8 mouse cellular contexts compared by ENCODE assay signal in genomic region chr6:30674714-30675280, GRCm38 (mm10). TPM values are rescaled to one million over a fixed set of nuclear protein-coding genes. Genes with fewer than 3 reads are reported as not detected.
DNase-seq lines count a peak whose midpoint lies in the region; ATAC-seq and TF ChIP-seq lines count a peak whose summit lies in the region.

No protein-coding gene starts in this region.

- TF ChIP-seq POLR2A in limb, embryonic 14.5 days (IDR thresholded peaks at IDR 0.05; ENCODE audit: borderline replicate concordance, extremely low read depth, insufficient read depth, insufficient read length): no peak

- no peaks in the 10 kb centered on the region for H3K27me3 ChIP-seq in heart, embryonic 11.5 days (ENCODE audit: control insufficient read depth, insufficient read depth, low read length)
- H3K27me3 ChIP-seq in limb, embryonic 14.5 days (ENCODE audit: control insufficient read depth, insufficient read depth, low read length): no peaks in the 10 kb centered on the region

- ATAC-seq in heart, embryonic 11.5 days (replicated peaks; ENCODE audit: insufficient number of reproducible peaks, low FRiP score, low TSS enrichment): no peak
- peak; percentile 64 for ATAC-seq in limb, embryonic 14.5 days (ENCODE audit: low FRiP score, low read depth)

- no peaks in the 10 kb centered on the region for H3K36me3 ChIP-seq in heart, embryonic 11.5 days (ENCODE audit: control insufficient read depth, insufficient read depth, low read length)
- no peaks in the 10 kb centered on the region for H3K36me3 ChIP-seq in limb, embryonic 14.5 days (ENCODE audit: control insufficient read depth, insufficient read depth, low read length)

- H3K27ac ChIP-seq in heart, embryonic 11.5 days (ENCODE audit: low read depth, low read length): peak overlapping the region; percentile 81
- H3K27ac ChIP-seq in limb, embryonic 14.5 days (replicated peaks; ENCODE audit: low read depth, low read length): peak overlapping the region; percentile 97

- no peaks in the 10 kb centered on the region for H3K9me3 ChIP-seq in heart, embryonic 11.5 days (replicated peaks; ENCODE audit: control insufficient read depth, low read length)
- H3K9me3 ChIP-seq in limb, embryonic 14.5 days (ENCODE audit: control insufficient read depth, low read length): no peaks in the 10 kb centered on the region

- H3K4me3 ChIP-seq in heart, embryonic 11.5 days (ENCODE audit: low read depth, low read length): no peak overlapping the region
- H3K4me3 ChIP-seq in limb, embryonic 14.5 days (replicated peaks; ENCODE audit: low read length): peak overlapping the region; percentile 12; the same call in 1 of the 2 replicates

- peak; percentile 48 for DNase-seq in retina, embryonic 14.5 days (ENCODE audit: low spot score)
- no peak for DNase-seq in retina, postnatal 1 day
- DNase-seq in limb, embryonic 14.5 days (ENCODE audit: low spot score): peak; percentile 86
- DNase-seq in telencephalon, adult 2 months (ENCODE audit: low read depth, low spot score): peak; percentile 49
- DNase-seq in kidney, adult 11 months: no peak
- DNase-seq in thymus, postnatal 0 days (ENCODE audit: low spot score): no peak
- no peak for DNase-seq in urinary bladder, postnatal 25 days (ENCODE audit: low spot score)

- H3K4me2 ChIP-seq in heart, embryonic 11.5 days: no peak overlapping the region
- H3K4me2 ChIP-seq in limb, embryonic 14.5 days (replicated peaks; ENCODE audit: low read depth, low read length, severe bottlenecking): peak overlapping the region; percentile 34

- no peak overlapping the region for H3K9ac ChIP-seq in heart, embryonic 11.5 days (ENCODE audit: low read depth, low read length)
- H3K9ac ChIP-seq in limb, embryonic 14.5 days (ENCODE audit: low read depth, low read length, severe bottlenecking): peak overlapping the region; percentile 49

- 66% methylated on average over 9 of the region's 9 CpGs for WGBS in heart, embryonic 11.5 days (ENCODE audit: insufficient replicate concordance)
- WGBS in limb, embryonic 14.5 days: 16% methylated on average over 9 of the region's 9 CpGs

- H3K4me1 ChIP-seq in heart, embryonic 11.5 days (ENCODE audit: control insufficient read depth, insufficient read depth, low read length): peaks cover 39% of the 10 kb centered on the region
- peaks cover 60% of the 10 kb centered on the region for H3K4me1 ChIP-seq in limb, embryonic 14.5 days (ENCODE audit: control insufficient read depth, insufficient read depth, low read length)

RNA-seq across cellular contexts. Expression of gene Cep41, which starts 18.8 kb away (rescaled TPM):
- 10.9 and 11.0 TPM in 2 replicates for polyA plus RNA-seq in heart, embryonic 11.5 days (2014; fragmentation: Nextera tagmentation; extraction: Ambion mirVana)
- 44.3 and 48.5 TPM in 2 replicates for polyA plus RNA-seq in limb, embryonic 14.5 days (2012; rRNA removed)
- polyA plus RNA-seq in limb, embryonic 14.5 days (2014; fragmentation: Nextera tagmentation; extraction: Ambion mirVana): 41.1 and 50.9 TPM in 2 replicates
- 14.1 and 15.0 TPM in 2 replicates for polyA plus RNA-seq in thymus, postnatal 0 days (2015; fragmentation: Nextera tagmentation; extraction: Ambion mirVana)

RNA-seq across cellular contexts. Expression of gene Cpa1, which starts 35.8 kb away (rescaled TPM):
- 2.4 and 2.5 TPM in 2 replicates for polyA plus RNA-seq in heart, embryonic 11.5 days (2014; fragmentation: Nextera tagmentation; extraction: Ambion mirVana)
- polyA plus RNA-seq in limb, embryonic 14.5 days (2012; rRNA removed): 1.4 and 2.8 TPM in 2 replicates
- polyA plus RNA-seq in limb, embryonic 14.5 days (2014; fragmentation: Nextera tagmentation; extraction: Ambion mirVana): 1.1 and 1.3 TPM in 2 replicates
- polyA plus RNA-seq in thymus, postnatal 0 days (2015; fragmentation: Nextera tagmentation; extraction: Ambion mirVana): 0.23 and 0.30 TPM in 2 replicates

RNA-seq across cellular contexts. Expression of gene Mest, which starts 48.5 kb away (rescaled TPM):
- 4,075 and 4,306 TPM in 2 replicates for polyA plus RNA-seq in heart, embryonic 11.5 days (2014; fragmentation: Nextera tagmentation; extraction: Ambion mirVana)
- 3,348 and 4,195 TPM in 2 replicates for polyA plus RNA-seq in limb, embryonic 14.5 days (2012; rRNA removed)
- 2,178 and 2,321 TPM in 2 replicates for polyA plus RNA-seq in limb, embryonic 14.5 days (2014; fragmentation: Nextera tagmentation; extraction: Ambion mirVana)
- polyA plus RNA-seq in thymus, postnatal 0 days (2015; fragmentation: Nextera tagmentation; extraction: Ambion mirVana): 55.0 and 63.2 TPM in 2 replicates

Comparison
In these comparisons a context has a peak if more than half of its experiments do, and no peak if none do; other contexts are left out.
1. DNase-seq: peak in retina, embryonic 14.5 days (single experiment), limb, embryonic 14.5 days (single experiment) and telencephalon, adult 2 months (single experiment); none in retina, postnatal 1 day (single experiment), kidney, adult 11 months (single experiment), thymus, postnatal 0 days (single experiment) and urinary bladder, postnatal 25 days (single experiment).
2. RNA of gene Mest, which starts 48.5 kb away (polyA plus RNA-seq): 2,178 to 4,195 TPM in limb, embryonic 14.5 days and 4,075 to 4,306 TPM in heart, embryonic 11.5 days; 55.0 to 63.2 TPM in thymus, postnatal 0 days; every median in the first group is over 10 times any median in the second.